Comparison of ENCODE assay signal across 8 mouse cellular contexts in the genomic region with DNA sequence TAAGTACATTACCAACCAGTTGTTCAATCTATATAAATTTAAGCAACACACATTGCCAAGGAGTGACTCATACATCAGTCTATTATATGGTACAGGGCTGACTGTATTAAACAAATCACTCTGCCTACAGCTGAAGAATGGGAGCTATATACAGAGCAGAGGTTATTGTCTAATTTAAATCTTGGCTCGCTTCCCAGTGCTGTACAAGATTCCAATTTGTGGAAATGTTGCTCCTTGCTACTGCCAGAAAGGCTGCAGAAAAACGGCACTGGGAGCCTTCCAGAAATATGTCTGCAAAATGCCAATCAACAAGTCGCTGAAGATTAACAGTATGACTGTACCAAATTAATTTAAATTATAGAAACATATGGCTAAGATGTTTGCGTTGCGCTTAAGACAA. TPM values are rescaled to one million over a fixed set of nuclear protein-coding genes. Genes with fewer than 3 reads are reported as not detected.
DNase-seq lines count a peak whose midpoint lies in the region; ATAC-seq and TF ChIP-seq lines count a peak whose summit lies in the region.

No protein-coding gene starts in this region.

- peaks cover 2% of the 10 kb centered on the region; the same call in 1 of the 2 replicates for H3K36me3 ChIP-seq in heart, adult 2 months (ENCODE audit: control insufficient read depth, insufficient read depth, low read length)
- H3K36me3 ChIP-seq in heart, embryonic 13.5 days = peaks cover 13% of the 10 kb centered on the region

- no peaks in the 10 kb centered on the region for H3K79me2 ChIP-seq in heart, adult 2 months (replicated peaks; ENCODE audit: control insufficient read depth, insufficient read depth, low read length)

- peak overlapping the region; percentile 24 for H3K4me2 ChIP-seq in heart, embryonic 13.5 days

- no peak overlapping the region for H3K27ac ChIP-seq in heart, adult 2 months
- H3K27ac ChIP-seq in heart, embryonic 13.5 days (replicated peaks) = peak overlapping the region; percentile 82

- no peaks in the 10 kb centered on the region for H3K27me3 ChIP-seq in heart, adult 2 months (ENCODE audit: control insufficient read depth, insufficient read depth, low read length)
- H3K27me3 ChIP-seq in heart, embryonic 13.5 days (replicated peaks) = no peaks in the 10 kb centered on the region

- no peak for TF ChIP-seq POLR2A in heart, adult 2 months (IDR thresholded peaks at IDR 0.05; ENCODE audit: insufficient read depth, low read depth, low read length)
- TF ChIP-seq POLR2A in lung, adult 2 months (IDR thresholded peaks at IDR 0.05; ENCODE audit: borderline replicate concordance, extremely low read depth, low read depth, low read length) = no peak

- 21% methylated on average over 5 of the region's 5 CpGs for WGBS in heart, adult 2 months
- 30% methylated on average over 5 of the region's 5 CpGs for WGBS in heart, embryonic 13.5 days
- WGBS in lung, adult 2 months = 34% methylated on average over 5 of the region's 5 CpGs

- no peak for TF ChIP-seq CTCF in heart, adult 2 months (IDR thresholded peaks at IDR 0.05)
- no peak for TF ChIP-seq CTCF in lung, adult 2 months (IDR thresholded peaks at IDR 0.05; ENCODE audit: insufficient read depth, low read length)

- intact Hi-C loops in heart, adult 2 months (cut with DNase I) = no loop called here
- intact Hi-C loops in left cerebral cortex, postnatal 25 days (cut with DNase I) = no loop called here

- ATAC-seq in heart, embryonic 13.5 days (ENCODE audit: extremely low read depth, insufficient number of reproducible peaks, low FRiP score, low TSS enrichment) = peak; percentile 63; the same call in 1 of the 2 replicates
- ATAC-seq in megakaryocyte-erythroid progenitor cell, adult 5-6 weeks (replicated peaks; ENCODE audit: low FRiP score, low TSS enrichment, poor library complexity, severe bottlenecking) = no peak

- H3K4me1 ChIP-seq in heart, adult 2 months (ENCODE audit: control insufficient read depth, insufficient read depth, low read length) = no peaks in the 10 kb centered on the region
- H3K4me1 ChIP-seq in heart, embryonic 13.5 days = peaks cover 40% of the 10 kb centered on the region
- peaks cover 2% of the 10 kb centered on the region; the same call in 1 of the 2 replicates for H3K4me1 ChIP-seq in lung, adult 2 months (ENCODE audit: control insufficient read depth, insufficient read depth, low read length)

- peak; percentile 4 for DNase-seq in heart, adult 8-10 months (ENCODE audit: low spot score)
- no peak for DNase-seq in heart, adult 2 months
- peak; percentile 34 for DNase-seq in adipocyte (ENCODE audit: low spot score)
- peak; percentile 53 to 67 for DNase-seq in left cerebral cortex, postnatal 25 days (ENCODE audit: low spot score in 2 of 2)
- DNase-seq in gastrocnemius, adult 8-10 months (ENCODE audit: low spot score in 2 of 2) = no peak
- DNase-seq in lung, adult 2 months = no peak

- TF ChIP-seq EP300 in heart, adult 2 months (IDR thresholded peaks at IDR 0.05; ENCODE audit: insufficient read depth, low read depth, low read length) = no peak

- H3K9me3 ChIP-seq in heart, embryonic 13.5 days = peaks cover 7% of the 10 kb centered on the region

- H3K4me3 ChIP-seq in heart, adult 2 months = no peak overlapping the region
- H3K4me3 ChIP-seq in heart, embryonic 13.5 days = no peak overlapping the region
- H3K4me3 ChIP-seq in lung, adult 2 months (replicated peaks; ENCODE audit: extremely low read depth, low read depth, low read length) = no peak overlapping the region

- H3K9ac ChIP-seq in heart, adult 2 months (ENCODE audit: low read depth, low read length) = no peak overlapping the region
- H3K9ac ChIP-seq in heart, embryonic 13.5 days = no peak overlapping the region

RNA-seq across cellular contexts. Expression of a gene that starts 45.9 kb away (rescaled TPM):
- total RNA-seq in heart, adult 8-10 months (2022) = 1 to 10 TPM; 1.9 to 2.7 (median 2.3) TPM
- total RNA-seq in heart, adult 2 months (2021) = 1 to 10 TPM; 2.9 to 3.5 TPM
- polyA plus RNA-seq in heart, adult 2 months (2012; rRNA removed) = 3.0 and 3.8 TPM in 2 replicates
- polyA plus RNA-seq in heart, embryonic 13.5 days (2015; fragmentation: Nextera tagmentation; extraction: Ambion mirVana) = 10.0 and 12.2 TPM in 2 replicates
- total RNA-seq in left cerebral cortex, postnatal 25 days (2021) = 10 to 100 TPM; 20.9 to 24.3 TPM
- not detected in 2 replicates for total RNA-seq in megakaryocyte-erythroid progenitor cell, adult 5-6 weeks (2014; fragmentation: Nextera tagmentation)
- total RNA-seq in megakaryocyte-erythroid progenitor cell, adult 5-6 weeks (2017) = not detected in 2 replicates
- under 1 TPM in 3 of 4 experiments, not detected in 1; 0.08 to 0.19 (median 0.10) TPM for total RNA-seq in gastrocnemius, adult 8-10 months (2022)
- 13.8 and 17.3 TPM in 2 replicates for polyA plus RNA-seq in lung, adult 2 months (2012; rRNA removed)

Comparison
In these comparisons a context has a peak if more than half of its experiments do, and no peak if none do; other contexts are left out.
1. DNase-seq: peak in heart, adult 8-10 months (single experiment), adipocyte (single experiment) and left cerebral cortex, postnatal 25 days (2 of 2); none in heart, adult 2 months (0 of 2), gastrocnemius, adult 8-10 months (0 of 2) and lung, adult 2 months (single experiment).
2. RNA of a gene that starts 45.9 kb away (total RNA-seq): 20.9 to 24.3 TPM in left cerebral cortex, postnatal 25 days; 2.9 to 3.5 TPM in heart, adult 2 months, 1.9 to 2.7 TPM in heart, adult 8-10 months, 0.08 to 0.19 TPM in gastrocnemius, adult 8-10 months and not detected in megakaryocyte-erythroid progenitor cell, adult 5-6 weeks; every median in the first group is over 4 times any median in the second.